Mouse (Mus musculus): Measurements from ENCODE around the gene Hmga1b.
A peak's percentile ranks its signal among the peaks of the same experiment; 100 is the strongest.
"Not testable (repeated sequence)": the region's sequence is repeated elsewhere in the genome, so short reads cannot be mapped to it uniquely, and the experiment has no call there.

Hmga1b gene

DNA sequence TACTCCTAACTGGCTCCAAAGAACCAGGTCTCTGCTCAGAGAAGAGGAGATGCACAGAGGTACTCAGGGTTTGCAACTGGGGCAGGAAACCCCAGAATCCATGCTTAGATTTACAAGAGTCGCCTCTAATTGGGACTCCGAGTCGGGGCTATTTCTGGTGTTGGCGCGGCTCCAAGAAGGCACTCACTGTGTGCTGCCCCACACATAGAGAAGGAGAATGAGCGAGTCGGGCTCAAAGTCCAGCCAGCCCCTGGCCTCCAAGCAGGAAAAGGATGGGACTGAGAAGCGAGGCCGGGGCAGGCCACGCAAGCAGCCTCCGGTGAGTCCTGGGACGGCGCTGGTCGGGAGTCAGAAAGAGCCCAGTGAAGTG, at the start of gene Hmga1b:
TSS of gene Hmga1b (plus strand) at position 123 of the 370 bp plus-strand sequence.
- not testable (repeated sequence) for DNase-seq (ENCODE audit: low spot score)

DNA sequence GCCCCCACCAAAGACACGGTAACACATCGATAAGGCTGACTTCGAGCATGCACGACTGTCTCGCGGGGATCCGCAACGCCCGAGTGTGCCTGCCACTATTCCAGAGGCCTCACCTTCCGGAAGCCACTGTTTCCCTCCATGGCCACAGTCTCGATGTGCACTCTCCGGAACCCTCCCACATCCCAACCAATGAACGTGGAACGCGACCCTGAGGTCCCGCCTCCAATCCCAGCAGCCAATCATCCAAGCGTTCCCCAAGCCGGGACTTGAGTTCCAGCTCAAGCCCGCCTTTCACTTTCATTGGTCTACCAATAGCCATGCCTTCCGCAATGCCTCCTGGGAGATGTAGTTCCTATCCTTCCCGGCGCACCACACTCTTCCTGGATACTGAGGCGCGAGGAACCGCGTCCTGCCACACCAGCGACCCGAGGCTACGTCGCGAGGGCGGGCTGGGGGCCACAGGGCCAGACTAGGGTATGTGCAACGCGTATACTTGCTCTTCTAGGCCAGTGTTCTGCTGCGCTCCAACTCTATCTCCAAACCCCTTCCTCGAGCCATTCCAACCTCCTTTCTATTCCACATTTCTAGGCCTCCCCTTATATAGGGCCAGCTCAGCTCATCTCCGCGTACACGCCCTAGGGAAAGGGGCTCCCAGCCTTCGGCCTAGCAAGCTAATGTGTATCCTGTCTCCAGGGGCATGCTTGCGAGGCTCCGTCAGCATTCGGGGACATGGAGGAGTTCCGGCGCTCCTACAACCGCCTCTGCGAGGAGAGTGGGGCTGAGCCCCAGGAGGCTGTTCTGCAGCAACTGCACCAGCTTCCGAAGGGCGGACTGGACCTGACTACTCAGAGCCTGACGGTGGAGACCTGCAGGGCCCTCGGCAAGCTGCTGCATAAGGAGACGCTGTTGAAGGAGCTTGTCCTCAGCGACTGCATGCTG, 48.7 kb upstream of the Hmga1b start, which contains the start of the genes Cenpx and Lrrc45:
TSS of gene Cenpx (minus strand) at position 159 of the 939 bp plus-strand sequence.
TSS of gene Lrrc45 (plus strand) at position 346 of the 939 bp plus-strand sequence.
- peak; percentile 100 for DNase-seq (ENCODE audit: low spot score)

DNA sequence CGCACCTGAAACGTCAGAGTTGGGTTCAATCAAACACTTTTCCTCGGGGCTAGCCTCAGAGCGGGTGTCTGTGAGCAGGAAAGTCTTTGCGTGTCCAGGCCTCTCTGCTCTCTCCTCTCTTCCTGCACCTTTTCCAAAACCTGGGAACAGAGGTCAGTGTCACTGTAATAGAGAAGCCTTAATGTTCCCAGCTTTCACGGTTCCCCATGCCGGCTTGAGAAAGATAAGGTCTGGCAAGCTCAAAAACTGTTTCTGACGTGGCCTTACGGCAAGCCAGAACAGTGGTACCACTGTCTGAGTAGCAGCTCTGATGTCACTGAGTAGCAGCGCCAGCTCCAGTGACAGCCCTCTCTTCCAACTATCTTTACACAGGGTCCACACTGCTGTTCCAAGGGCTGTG, 48.0 kb upstream of the Hmga1b start:
- DNase-seq (ENCODE audit: low spot score): no peak

DNA sequence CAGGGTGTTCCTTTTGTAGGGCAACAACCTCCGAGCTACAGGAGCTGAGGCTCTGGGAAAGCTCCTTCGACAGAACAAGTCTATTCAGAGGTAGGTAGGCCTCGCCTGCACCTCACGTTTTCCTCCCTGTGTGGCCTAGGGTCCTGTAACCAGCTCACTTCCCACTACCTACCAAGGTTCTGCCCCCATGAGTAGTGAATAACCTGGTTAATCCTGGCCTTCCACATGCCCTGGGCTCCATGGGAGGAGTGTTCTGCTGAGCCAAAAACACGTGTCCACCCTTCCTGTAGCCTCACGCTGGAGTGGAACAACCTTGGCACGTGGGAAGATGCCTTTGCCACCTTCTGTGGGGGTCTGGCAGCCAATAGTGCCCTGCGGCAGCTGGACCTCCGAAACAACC, 47.5 kb upstream of the Hmga1b start:
- DNase-seq (ENCODE audit: low spot score): no peak

DNA sequence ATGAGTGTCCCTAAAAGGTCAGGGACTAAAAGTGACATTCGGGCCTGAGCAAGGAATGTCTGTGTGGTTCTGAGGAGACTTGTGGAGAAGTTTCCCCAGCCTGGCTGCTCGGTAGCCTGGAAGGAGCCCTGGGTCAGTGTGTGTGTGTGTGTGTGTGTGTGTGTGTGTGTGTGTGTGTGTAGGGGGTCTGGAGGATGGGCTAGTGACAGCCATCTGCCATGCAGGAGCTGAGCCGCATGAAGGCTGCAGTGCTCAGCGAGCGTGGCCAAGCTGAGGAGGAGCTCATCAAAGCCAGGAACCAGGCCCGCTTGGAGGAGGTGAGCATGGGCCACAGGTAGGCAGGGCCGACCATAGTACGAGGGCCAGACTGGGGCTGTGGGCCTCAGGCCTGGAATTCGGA, 43.4 kb upstream of the Hmga1b start:
- DNase-seq (ENCODE audit: low spot score): no peak

DNA sequence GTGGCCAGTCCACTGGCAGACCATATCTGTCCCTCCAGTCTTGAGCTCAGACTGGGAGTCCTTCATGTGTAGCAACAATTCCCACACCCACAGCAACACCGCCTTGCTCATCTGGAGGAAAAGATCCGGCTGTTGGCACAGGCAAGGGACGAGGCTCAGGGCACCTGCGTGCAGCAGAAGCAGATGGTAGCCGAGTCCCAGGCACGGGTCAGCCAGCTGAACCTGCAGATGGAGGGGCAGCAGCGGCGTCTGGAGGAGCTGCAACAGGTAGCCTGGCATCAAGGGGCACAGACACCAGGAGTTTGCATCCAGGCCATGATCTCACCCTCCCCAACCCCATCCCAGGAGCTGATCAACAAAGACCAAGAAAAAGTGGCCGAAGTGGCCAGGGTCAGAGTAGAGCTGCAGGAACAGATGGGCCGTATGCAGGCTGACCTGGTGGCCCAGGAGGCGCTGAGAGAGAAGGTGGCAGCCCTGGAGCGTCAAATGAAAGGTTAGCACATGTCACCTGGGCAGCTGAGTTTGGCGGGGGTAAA, 42.7 kb upstream of the Hmga1b start:
- DNase-seq (ENCODE audit: low spot score): no peak

DNA sequence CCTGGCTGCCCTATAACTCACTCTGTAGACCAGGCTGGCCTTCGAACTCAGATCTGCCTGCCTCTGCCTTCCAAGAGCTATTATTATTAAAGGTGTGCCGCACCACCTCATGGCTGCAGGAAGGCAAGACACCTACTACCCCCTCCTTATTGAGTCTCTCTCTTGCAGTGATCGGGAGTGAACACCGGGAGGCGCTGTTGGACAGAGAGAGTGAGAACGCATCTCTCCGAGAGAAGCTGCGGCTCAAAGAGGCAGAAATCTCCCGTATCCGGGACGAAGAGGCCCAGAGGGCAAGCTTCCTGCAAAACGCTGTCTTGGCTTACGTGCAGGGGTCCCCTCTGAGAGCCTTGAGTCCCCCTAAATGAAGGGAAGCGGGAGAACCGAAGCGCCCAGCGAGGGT, 42.1 kb upstream of the Hmga1b start:
- peak; percentile 96 for DNase-seq (ENCODE audit: low spot score)

DNA sequence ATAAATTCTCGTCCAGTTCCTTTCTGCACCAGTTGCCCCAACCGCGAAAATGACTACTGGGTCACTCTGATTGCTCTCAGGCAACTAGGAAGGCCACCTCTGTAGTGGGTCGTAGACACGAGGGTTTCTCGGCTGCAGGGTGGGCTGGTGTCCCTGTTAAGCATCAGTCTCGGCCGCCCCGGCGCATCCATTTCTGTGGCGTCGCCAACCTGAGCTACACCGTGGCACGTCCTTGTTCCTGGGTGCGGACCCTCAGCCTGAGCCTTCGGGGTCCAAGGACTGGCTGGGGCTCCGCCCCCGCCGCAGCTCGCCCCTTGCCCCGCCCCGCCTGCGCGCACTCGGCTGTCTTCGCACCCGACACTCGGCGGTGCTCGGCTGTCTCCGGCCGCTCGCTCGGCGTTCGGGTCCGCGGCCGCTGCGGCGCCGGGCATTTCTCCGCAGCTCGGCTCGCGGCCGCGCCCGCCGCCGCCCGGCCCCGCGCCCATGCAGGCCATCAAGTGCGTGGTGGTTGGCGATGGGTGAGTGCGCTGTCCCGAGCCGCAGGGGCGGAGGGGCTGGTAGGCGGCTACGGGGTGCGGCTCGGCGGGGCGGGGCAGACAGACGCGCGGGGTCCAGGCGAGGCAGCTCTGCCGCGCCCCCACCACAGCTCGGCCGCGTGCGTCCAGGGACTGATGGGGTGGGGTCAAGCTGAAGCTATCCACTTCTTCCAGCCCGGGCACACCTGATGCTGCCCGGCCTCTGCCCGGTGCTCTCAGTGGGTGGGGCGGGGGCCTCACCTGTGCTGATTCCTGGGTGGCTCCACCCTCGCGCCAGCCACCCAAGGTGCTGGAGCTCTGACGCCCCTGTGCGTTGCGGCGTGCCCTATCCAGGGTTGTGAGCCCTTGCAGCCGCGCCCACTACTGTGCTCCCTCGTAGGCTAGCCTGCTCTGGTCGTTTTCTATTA, 41.2 kb upstream of the Hmga1b start, which contains the start of gene Rac3:
TSS of gene Rac3 (plus strand) at position 347 of the 943 bp plus-strand sequence.
- peak; percentile 84 for DNase-seq (ENCODE audit: low spot score)

DNA sequence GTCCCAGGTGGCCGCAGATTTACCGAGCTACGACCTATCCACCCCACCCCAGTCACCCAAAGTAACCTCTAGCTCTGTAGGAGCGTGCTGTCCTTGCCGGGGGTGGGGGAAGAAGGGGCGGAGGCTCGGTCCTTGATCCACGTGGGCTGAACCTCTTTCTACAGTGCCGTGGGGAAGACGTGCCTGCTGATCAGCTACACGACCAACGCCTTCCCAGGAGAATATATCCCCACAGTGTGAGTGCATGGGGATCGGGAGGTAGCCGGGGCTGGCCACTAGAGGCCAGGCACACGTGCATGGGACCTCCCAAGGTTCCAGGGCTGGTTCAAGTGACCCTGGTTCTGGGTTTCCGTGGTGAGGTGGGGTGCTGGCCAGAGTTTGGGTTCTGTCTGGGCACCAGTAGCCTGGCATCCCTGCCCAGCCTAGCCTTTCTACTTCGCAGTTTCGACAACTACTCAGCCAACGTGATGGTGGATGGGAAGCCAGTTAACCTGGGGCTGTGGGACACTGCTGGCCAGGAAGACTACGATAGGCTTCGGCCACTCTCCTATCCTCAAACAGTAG, 40.4 kb upstream of the Hmga1b start:
- no peak for DNase-seq (ENCODE audit: low spot score)

DNA sequence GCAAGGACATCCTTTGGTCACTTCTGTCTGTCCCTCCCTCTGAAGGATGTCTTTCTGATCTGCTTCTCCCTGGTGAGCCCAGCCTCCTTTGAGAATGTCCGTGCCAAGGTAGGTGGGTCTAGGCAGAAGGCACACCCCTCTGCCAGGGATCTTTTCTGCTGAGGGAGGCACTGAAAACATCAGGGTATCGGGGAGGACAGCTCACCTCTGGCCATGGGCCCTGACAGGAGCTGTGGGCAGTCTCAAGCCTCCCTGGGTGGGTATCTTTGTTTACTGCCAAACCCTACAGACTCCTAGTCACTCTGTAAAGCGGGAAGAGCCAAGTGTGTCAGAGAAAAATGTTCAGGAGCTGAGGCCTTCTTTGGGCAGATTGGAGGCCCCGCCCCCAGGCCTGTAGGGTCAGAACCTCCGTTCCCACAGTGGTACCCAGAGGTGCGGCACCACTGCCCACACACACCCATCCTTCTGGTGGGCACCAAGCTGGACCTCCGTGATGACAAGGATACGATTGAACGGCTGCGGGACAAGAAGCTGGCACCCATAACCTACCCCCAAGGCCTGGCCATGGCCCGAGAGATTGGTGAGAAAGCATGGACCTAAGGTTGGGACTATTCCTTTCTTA, 39.7 kb upstream of the Hmga1b start:
- no peak for DNase-seq (ENCODE audit: low spot score)

DNA sequence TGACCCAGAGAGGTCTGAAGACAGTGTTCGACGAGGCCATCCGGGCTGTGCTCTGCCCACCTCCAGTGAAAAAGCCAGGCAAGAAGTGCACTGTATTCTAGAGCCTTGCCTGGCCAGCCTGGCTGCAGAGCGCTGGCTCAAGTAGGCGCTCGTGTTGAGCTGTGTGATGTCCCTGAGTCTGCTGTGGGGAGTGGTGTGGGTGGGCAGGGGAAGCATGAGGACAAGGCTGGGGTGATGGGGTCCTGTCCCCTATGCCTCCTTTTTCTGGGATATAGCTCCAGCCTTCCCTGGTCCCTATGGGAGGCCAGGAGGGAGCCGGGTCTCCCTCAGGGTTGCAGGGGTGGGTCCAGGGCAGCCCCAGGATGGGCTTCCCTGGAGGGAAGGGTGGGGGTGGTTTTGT, 39.1 kb upstream of the Hmga1b start:
- DNase-seq (ENCODE audit: low spot score): no peak

DNA sequence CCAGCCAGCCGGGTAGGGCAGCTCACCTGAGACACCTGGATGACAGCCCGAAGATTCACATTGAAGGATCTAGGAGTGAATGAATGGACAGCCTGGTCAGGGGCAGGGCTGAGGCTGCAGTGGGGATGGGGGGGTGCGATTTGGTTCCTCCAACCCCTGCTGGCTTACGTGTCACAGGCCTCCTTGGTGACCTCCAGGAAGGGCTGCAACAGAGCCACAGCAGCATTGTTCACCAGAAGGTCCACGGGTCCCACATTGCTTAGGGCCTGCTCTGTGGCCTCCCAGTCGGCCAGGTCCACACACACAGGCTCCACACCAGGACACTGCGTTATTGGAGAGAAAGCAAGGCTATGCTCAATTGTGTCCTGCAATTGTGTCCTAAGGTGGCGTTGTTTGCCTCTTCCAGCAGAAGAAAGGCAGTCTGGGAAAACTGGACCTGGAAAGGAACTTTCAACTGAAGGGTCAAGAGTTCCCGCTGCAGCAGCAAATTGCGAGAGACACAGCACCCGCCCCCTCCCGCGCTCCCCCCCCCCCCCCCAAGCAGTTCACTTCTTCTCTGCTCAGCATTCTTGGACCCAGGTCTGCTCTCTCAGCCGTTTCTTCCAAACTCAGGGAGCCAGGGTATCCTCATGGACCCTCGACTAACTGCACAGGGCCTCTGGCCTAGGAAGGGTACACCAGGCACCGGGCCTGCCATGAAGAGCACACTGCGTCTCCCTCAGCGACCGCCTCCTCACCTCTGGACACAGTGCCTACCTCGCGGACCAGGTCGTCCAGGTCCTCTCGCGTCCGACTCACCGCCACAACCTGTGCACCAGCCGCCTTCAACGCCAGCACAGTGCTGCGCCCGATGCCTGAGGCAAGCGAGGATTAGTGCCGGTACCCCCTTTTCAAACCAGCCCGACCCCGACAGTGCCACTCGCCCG, 36.1 kb upstream of the Hmga1b start:
- no peak for DNase-seq (ENCODE audit: low spot score)

DNA sequence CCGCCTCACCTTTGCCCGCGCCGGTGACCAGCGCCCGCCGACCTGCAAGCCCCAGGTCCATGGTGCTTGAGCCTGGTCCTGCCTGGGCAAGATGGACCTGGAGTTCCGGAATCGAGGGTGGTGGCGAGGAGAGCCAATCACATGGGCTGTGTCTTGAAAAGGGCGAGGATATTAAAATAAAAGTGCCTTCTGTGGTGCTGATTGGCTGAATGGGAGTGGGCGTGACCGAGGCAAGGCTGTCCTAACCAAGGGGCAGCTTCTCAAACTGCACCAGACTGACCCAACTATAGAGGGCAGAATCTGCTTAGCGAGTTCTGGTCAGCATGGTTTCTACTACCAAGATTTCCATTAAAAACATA, 35.4 kb upstream of the Hmga1b start, which contains the start of gene Dcxr:
TSS of gene Dcxr (minus strand) at position 113 of the 359 bp plus-strand sequence.
- peak; percentile 94 for DNase-seq (ENCODE audit: low spot score)

DNA sequence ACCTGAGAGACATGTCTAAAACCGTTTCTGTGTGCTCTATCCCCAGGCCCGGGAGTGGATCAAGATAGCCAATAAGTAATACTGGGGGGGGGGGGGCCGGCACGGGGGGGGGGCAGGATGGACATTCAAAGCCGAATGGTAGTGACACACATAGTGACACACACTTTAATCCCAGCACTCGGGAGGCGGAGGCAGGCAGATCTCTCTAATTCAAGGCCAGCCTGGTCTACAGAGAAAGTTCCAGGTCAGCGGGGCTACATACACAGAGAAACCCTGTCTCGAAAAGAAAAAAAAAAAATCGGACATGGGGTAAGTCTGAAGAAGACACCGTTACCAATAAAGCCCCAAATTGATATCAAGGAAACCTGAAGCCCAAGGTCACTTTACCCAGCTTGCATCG, 35.0 kb upstream of the Hmga1b start:
- DNase-seq (ENCODE audit: low spot score): no peak

DNA sequence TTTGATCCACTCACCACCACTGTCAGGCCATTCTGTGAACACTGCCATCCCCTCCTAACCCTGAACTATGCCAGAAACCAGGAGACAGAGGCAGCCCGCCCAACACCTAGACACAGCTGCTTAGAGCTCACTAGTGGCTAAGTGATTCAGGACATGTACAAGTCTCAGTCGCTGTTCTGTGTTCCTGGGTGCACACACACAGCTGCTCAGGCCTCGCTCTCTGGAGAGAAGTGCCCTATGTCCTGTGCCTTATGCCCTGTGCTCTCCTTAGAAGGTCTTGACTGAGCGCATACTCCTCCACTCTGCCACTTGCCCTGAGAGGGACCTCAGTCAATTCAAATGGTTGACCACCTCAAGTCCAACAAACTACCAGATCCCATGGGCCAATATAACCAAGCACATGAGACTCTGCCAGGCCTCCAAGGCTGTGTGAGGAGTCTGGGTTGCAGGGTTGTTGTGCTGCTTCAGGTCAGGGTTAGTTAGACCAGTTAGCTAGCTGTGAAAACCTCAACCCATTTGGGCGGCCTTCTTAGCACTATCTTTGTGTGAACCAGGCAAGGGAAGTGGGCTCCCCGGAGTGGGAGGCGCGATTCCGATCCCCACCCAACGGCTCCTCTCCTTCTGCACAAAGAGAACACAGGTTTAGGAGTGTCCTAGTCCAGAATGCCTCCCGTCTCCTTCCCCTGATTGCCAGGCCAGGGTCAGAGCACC, 33.9 kb upstream of the Hmga1b start:
- DNase-seq (ENCODE audit: low spot score): no peak

DNA sequence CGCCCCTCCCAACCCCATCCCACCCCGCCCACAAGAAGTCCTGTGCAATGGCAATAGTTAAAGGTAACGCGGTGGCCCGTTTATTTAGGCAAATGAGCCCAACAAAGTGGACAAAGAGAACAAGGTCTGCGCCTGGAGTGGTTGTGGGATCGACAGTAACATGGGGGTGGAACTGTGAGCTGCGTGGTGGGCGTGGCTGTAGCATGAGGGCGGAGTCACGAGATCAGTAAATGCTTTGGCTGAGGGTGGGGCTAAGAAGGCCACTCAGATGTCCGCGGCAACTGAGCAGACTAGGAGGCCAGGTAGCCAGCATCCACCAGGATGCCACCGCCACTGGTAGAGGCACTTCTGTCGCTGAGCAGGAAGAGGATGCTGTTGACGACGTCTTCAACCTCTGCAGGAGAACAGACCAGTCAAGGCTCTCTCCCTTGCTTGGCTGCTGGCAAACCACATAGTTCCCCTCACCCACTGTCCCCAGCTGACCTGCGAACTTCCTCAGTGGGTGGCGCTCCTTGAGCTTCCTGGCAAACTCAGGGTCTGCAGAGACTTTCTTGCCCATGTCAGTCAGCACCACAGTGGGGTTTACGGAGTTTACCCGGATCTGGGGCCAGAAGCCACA, 33.1 kb upstream of the Hmga1b start:
- peak; percentile 76 for DNase-seq (ENCODE audit: low spot score)

DNA sequence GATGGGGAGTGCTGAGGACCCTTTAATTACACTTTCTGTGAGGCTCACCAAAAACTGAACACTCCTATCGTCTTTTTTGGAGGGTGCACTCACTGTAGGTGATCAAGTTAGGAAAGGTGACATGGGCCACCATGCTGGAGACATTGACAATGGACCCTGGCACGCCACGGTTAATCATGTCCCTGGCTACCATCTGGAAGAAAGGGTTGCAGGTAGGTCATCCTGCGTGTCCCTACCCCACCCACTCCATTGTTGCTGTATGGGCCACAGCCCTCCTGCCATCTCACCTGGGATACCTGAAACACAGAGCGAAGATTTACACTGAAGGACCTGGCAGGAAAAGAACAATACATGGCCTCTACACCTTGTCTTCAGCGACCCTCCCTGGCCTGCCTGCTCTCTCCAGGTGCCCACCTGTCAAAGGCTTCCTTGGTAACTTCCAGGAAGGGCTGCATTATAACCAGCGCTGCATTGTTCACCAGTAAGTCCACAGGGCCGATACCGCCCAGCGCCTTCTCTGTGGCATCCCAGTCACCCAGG, 32.2 kb upstream of the Hmga1b start:
- no peak for DNase-seq (ENCODE audit: low spot score)

DNA sequence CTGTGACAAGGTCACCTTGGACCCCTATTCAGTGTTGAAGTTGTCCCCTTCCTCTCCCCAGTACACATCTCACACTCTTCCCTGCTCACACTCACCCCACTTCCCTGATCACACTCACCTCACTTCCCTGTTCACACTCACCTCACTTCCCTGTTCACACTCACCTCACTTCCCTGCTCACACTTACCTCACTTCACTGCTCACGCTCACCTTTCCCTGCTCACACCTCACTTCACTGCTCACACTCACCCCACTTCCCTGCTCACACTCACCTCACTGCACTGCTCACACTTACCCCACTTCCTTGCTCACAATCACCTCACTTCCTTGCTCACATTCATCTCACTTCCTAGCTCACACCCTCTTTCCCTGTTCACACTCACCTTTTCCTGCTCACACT, 31.2 kb upstream of the Hmga1b start:
- no peak for DNase-seq (ENCODE audit: low spot score)

All from embryo, embryonic 10.5 days (tissue).